Mouse (Mus musculus) spleen, postnatal 4 days (tissue): Measurements from ENCODE around the gene Pilra.

Experiments
- DNase-seq, 2 experiments: peaks; one replicate each; pipeline ENCODE4 v3.0.0; 2022; ENCODE audit warnings: low spot score in 2 of 2

Gene Pilra

GRCm38 (mm10) chr5:137779053-137779933 is 56.8 kb downstream of the Pilra start:
- peak; percentile 58 to 83 for DNase-seq

GRCm38 (mm10) chr5:137778635-137779034 is 57.4 kb downstream of the Pilra start, which contains the start of gene Ppp1r35:
Gene Ppp1r35, plus strand, starts transcription at chr5:137778849.
- peak; percentile 94 to 98 for DNase-seq

- no peak for DNase-seq
Measured at GRCm38 (mm10) chr5:137777267-137777845, 58.7 kb downstream of the Pilra start.

GRCm38 (mm10) chr5:137776408-137776918 is 59.6 kb downstream of the Pilra start:
- DNase-seq: peak in 1 of 2 experiments; percentile 37

GRCm38 (mm10) chr5:137775587-137776290 is 60.3 kb downstream of the Pilra start:
- DNase-seq: no peak

GRCm38 (mm10) chr5:137772755-137773154 is 63.3 kb downstream of the Pilra start:
- DNase-seq: no peak
